Mouse (Mus musculus): Measurements from ENCODE around the gene Elavl2. TPM values are rescaled to one million over a fixed set of nuclear protein-coding genes. Genes with fewer than 3 reads are reported as not detected.
A peak's percentile ranks its signal among the peaks of the same experiment; 100 is the strongest.

Gene Elavl2
- polyA plus RNA-seq (2012; ENCODE audit: insufficient read depth, insufficient read length, low replicate concordance, missing spikeins), result not detected in 2 replicates

DNA sequence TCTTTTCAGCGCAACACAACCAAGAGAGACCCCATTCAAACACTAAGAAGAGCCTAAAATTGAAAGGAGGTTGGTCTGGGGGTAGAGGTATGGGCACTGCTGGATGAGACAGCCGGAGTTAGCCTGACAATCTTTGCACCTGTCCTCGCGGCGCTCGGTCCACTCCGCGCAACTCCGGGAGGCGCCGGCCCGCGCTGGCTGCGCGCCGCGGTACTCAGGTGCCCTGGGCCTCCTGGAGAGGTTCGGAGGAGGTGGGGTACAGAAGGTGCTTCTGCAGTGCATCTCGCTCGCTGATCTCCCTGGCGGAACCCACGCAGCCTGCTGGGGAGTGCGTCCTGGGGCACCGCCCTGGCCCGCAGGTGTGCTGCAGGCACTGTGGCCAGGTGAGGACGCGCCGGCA is at the start of gene Elavl2:
Gene Elavl2, minus strand, starts transcription at position 363 of the 400 bp plus-strand sequence.
- no peak within 1 kb of the TSS for H3K27ac ChIP-seq (ENCODE audit: insufficient read depth, low read depth, low read length)
- H3K4me3 ChIP-seq (ENCODE audit: insufficient read depth, low read depth, low read length), result peak within 1 kb of the TSS; percentile 18; the same call in 1 of the 2 replicates
- TF ChIP-seq CTCF (IDR thresholded peaks at IDR 0.05; ENCODE audit: insufficient read depth, low read depth, low read length), result no peak
- no peak for TF ChIP-seq POLR2A (IDR thresholded peaks at IDR 0.05; ENCODE audit: insufficient read depth, low read depth, low read length)
- peaks cover 10% of the 10 kb centered on the region for H3K4me1 ChIP-seq (ENCODE audit: control insufficient read depth, insufficient read depth, low read length)
- 4% methylated on average over 28 of the region's 28 CpGs for WGBS

DNA sequence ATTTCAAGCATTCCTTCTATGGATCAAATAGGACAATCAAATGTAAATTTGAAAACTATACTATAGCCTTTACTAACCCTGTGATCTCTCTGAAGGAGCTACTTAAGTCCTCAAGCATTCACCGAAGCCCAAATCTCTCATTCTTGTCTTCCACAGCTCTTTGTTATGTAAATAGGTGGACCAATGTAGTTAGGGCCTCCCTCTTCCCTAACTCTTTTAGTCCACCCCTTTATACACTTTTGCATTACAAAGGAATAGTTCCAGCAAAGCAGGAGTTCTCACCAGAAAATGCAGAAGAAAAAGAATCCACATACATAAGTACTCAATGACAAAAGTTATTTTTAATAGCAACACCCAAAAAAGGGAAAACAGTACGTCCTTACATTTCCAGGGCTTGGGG is 47.3 kb upstream of the Elavl2 start:
- Histone ChIP-seq H3K4me3 (ENCODE audit: insufficient read depth, low read depth, low read length) (no peak overlapping the region), H3K27ac (ENCODE audit: insufficient read depth, low read depth, low read length) (no peak overlapping the region), H3K4me1 (ENCODE audit: control insufficient read depth, insufficient read depth, low read length) (no peaks in the 10 kb centered on the region)
- 54% methylated on average over 2 of the region's 2 CpGs for WGBS
- no peak for TF ChIP-seq POLR2A (IDR thresholded peaks at IDR 0.05; ENCODE audit: insufficient read depth, low read depth, low read length)
- no peak for TF ChIP-seq CTCF (IDR thresholded peaks at IDR 0.05; ENCODE audit: insufficient read depth, low read depth, low read length)

DNA sequence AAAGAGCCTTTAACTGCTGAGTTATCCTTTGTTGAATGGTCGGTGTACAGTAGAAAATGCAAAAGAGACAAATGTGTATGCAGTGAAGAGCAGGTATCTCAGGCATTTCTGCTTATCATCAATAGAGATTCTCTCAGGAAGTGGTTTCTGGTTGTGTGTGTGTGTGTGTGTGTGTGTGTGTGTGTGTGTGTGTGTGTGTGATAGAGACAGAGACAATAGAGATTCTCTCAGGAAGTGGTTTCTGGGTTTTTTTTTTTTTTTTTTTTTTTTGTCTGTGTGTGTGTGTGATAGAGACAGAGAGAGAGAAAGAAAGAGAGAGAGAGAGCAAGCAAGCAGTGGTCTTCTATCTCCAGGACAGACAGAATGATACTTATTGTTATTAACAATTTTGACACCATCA is 15.0 kb upstream of the Elavl2 start:
- TF ChIP-seq POLR2A (IDR thresholded peaks at IDR 0.05; ENCODE audit: insufficient read depth, low read depth, low read length) (no peak), CTCF (IDR thresholded peaks at IDR 0.05; ENCODE audit: insufficient read depth, low read depth, low read length) (no peak)
- Histone ChIP-seq H3K27ac (ENCODE audit: insufficient read depth, low read depth, low read length) (no peak overlapping the region), H3K4me3 (ENCODE audit: insufficient read depth, low read depth, low read length) (no peak overlapping the region), H3K4me1 (ENCODE audit: control insufficient read depth, insufficient read depth, low read length) (no peaks in the 10 kb centered on the region)
- 82% methylated on average over 1 of the region's 1 CpGs for WGBS

DNA sequence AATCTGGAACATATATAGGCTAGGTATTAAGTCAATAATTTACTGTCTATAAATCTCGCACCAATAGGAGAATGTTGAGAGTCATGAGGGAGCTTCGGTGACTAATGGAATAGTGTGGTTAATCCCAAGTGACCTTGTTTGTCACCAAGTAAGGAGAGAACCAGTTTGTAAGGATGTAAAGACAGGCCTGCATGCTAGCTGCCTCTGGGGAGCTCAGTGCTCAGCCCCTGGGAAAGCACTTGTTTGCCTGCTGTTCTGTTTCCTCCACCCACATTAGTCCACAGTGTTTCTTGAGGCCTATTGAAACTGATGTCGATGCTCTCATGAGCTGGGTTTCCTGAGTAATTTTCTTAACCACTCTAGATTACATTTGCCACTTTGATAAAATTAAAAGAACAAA is 4.5 kb upstream of the Elavl2 start:
- WGBS, result 77% methylated on average over 3 of the region's 3 CpGs
- Histone ChIP-seq H3K27ac (ENCODE audit: insufficient read depth, low read depth, low read length) (no peak overlapping the region), H3K4me1 (ENCODE audit: control insufficient read depth, insufficient read depth, low read length) (peaks cover 5% of the 10 kb centered on the region), H3K4me3 (ENCODE audit: insufficient read depth, low read depth, low read length) (no peak overlapping the region)
- no peak for TF ChIP-seq POLR2A (IDR thresholded peaks at IDR 0.05; ENCODE audit: insufficient read depth, low read depth, low read length)
- no peak for TF ChIP-seq CTCF (IDR thresholded peaks at IDR 0.05; ENCODE audit: insufficient read depth, low read depth, low read length)

DNA sequence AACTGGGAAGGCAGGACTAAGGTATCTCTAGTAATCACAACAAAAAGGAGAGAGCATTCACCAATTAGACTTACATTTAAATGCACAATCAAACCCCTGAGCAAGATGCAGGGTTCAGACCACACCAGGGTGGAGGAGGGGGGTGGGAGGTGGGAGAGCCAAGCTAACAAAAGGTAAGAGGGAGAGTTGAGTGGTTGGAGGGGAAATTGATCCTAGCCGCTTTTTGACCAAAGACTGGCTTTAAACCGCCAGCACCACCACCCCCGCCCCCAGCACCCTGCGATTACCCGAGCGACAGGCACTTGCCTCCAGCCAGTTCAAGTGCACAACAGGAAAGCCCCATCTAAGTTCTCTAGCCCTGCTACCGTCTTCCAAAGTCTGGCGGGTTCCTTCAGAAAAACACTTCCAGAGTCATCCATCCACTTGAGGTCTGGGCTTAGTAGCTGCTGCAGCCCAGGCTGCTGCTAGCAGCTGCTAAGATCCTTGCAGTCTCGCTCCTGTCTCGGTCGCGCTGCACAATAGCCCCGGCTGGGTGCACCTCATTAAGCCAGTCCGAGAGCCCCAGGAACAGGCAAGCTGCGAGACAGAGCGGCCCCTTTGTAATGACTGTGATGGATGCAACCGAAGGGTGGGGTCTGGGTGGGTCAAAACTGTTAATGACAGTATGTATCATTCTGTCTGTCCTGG is 932 bp downstream of the Elavl2 start:
- Histone ChIP-seq H3K4me1 (ENCODE audit: control insufficient read depth, insufficient read depth, low read length) (peaks cover 10% of the 10 kb centered on the region), H3K27ac (ENCODE audit: insufficient read depth, low read depth, low read length) (no peak overlapping the region), H3K4me3 (ENCODE audit: insufficient read depth, low read depth, low read length) (peak overlapping the region; percentile 18; the same call in 1 of the 2 replicates)
- no peak for TF ChIP-seq CTCF (IDR thresholded peaks at IDR 0.05; ENCODE audit: insufficient read depth, low read depth, low read length)
- no peak for TF ChIP-seq POLR2A (IDR thresholded peaks at IDR 0.05; ENCODE audit: insufficient read depth, low read depth, low read length)
- WGBS, result 2% methylated on average over 17 of the region's 17 CpGs

DNA sequence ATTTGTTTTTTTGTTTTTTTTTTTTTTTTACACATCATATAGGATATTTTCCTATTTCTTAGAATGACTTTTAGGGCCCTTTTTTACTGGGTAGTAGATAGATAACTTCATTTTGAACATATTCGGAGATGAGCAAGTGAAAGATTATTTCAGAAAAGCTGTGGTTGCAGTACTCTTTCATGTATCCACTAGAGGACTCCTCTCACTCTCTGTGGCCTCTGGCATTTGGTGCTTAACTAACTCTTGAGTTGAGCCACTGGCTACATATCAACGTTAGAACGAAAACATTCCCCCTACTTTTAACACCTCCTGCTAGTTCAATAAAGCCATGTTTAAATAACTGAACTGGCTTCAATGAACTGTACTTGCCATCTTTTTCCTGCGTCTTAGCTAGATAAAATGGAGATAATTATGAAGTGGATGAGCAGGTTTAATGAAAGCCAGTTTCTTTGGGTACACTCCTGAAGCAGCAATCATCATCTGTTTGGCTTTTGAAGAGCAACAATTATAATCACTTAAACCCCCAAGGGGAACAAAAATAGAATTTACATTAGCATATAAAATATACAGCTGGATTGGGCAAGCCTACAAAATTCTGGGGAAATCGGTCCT is 8.5 kb downstream of the Elavl2 start:
- WGBS, result 58% methylated on average over 5 of the region's 5 CpGs
- no peaks in the 10 kb centered on the region for H3K4me1 ChIP-seq (ENCODE audit: control insufficient read depth, insufficient read depth, low read length)
- TF ChIP-seq POLR2A (IDR thresholded peaks at IDR 0.05; ENCODE audit: insufficient read depth, low read depth, low read length) (no peak), CTCF (IDR thresholded peaks at IDR 0.05; ENCODE audit: insufficient read depth, low read depth, low read length) (no peak)
- H3K27ac ChIP-seq (ENCODE audit: insufficient read depth, low read depth, low read length), result no peak overlapping the region
- no peak overlapping the region for H3K4me3 ChIP-seq (ENCODE audit: insufficient read depth, low read depth, low read length)

DNA sequence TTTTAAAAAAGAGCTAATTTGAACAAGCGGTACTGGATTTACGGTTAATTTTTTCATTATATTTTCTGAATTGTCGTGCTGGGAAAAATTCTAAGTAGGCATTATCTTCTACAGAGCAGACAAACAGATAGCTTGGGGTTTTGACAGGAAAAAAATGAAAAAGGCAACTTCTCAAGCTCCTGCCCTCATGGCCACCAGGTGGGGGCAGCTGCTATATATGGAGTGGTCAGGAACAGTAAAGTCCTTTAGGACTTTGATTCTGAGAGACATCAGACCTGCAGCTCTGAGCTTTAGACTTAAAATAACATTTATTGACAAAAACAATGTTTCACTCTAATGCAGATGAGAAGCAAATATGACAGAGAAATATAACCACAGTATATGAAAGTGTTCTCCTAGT is 12.9 kb downstream of the Elavl2 start:
- WGBS, result 94% methylated on average over 3 of the region's 3 CpGs
- H3K4me3 ChIP-seq (ENCODE audit: insufficient read depth, low read depth, low read length), result no peak overlapping the region
- H3K27ac ChIP-seq (ENCODE audit: insufficient read depth, low read depth, low read length), result no peak overlapping the region
- TF ChIP-seq POLR2A (IDR thresholded peaks at IDR 0.05; ENCODE audit: insufficient read depth, low read depth, low read length), result no peak
- TF ChIP-seq CTCF (IDR thresholded peaks at IDR 0.05; ENCODE audit: insufficient read depth, low read depth, low read length), result no peak
- no peaks in the 10 kb centered on the region for H3K4me1 ChIP-seq (ENCODE audit: control insufficient read depth, insufficient read depth, low read length)

DNA sequence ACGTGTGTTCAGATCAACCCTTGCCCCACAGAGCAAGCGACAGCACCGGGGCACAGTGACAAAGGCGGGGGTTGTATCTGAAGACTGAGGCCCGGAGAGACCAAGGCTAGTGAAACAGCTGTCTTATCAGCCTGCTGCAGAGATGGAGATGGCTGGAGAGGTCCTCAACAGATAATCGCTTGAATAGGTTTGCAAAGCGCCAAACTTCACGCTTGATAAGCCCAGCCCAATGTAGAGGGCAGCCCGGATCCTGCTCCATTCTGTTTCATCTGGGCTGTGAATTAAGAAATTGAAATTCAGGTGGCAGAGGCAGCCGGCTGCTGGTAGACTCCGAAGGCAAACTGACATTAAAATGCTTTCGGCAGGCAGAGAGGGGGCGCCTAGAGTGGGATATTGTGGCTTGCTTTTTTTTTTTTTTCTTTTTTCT is 19.4 kb downstream of the Elavl2 start:
- 6% methylated on average over 13 of the region's 13 CpGs for WGBS
- TF ChIP-seq POLR2A (IDR thresholded peaks at IDR 0.05; ENCODE audit: insufficient read depth, low read depth, low read length), result no peak
- no peak for TF ChIP-seq CTCF (IDR thresholded peaks at IDR 0.05; ENCODE audit: insufficient read depth, low read depth, low read length)
- H3K4me1 ChIP-seq (ENCODE audit: control insufficient read depth, insufficient read depth, low read length), result 0 out of 2 replicates have a peak, but pooled peaks cover 5% of the 10 kb centered on the region
- no peak overlapping the region for H3K27ac ChIP-seq (ENCODE audit: insufficient read depth, low read depth, low read length)
- H3K4me3 ChIP-seq (ENCODE audit: insufficient read depth, low read depth, low read length), result 0 out of 2 replicates have a peak overlapping the region, but pooled peaks have one; percentile 0

Data from olfactory bulb, adult 2 months (tissue).